Mouse (Mus musculus) stomach, embryonic 15.5 days (tissue): ENCODE data around the gene 1700034I23Rik. TPM values are rescaled to one million over a fixed set of nuclear protein-coding genes. Genes with fewer than 3 reads are reported as not detected.
A peak's percentile ranks its signal among the peaks of the same experiment; 100 is the strongest.
"Not testable (repeated sequence)": the region's sequence is repeated elsewhere in the genome, so short reads cannot be mapped to it uniquely, and the experiment has no call there.

Experiments
- ATAC-seq: fragments of 200-750 bp; cut with Nextera tagmentation; 2 replicates; pipeline ENCODE4 v1.8.0; 2017; ENCODE audit warnings: low read depth, moderate number of reproducible peaks, moderate TSS enrichment; ENCODE audit not compliant: insufficient read depth, low FRiP score
- H3K27ac ChIP-seq: fragments of 300-500 bp; sonication (generic); 2 replicates; pipeline ENCODE4 v1.5.1; 2015; ENCODE audit warnings: mild to moderate bottlenecking, inconsistent platforms
- H3K27me3 ChIP-seq: fragments of 300-500 bp; sonication (generic); replicated peaks from 2 replicates; pipeline ENCODE4 v1.6.1; 2015; ENCODE audit warnings: inconsistent platforms
- H3K36me3 ChIP-seq: fragments of 300-500 bp; sonication (generic); 2 replicates; pipeline ENCODE4 v1.6.1; 2015; ENCODE audit warnings: inconsistent platforms
- H3K4me1 ChIP-seq: fragments of 300-500 bp; sonication (generic); 2 replicates; pipeline ENCODE4 v1.6.1; 2015; ENCODE audit warnings: inconsistent platforms
- H3K4me2 ChIP-seq: fragments of 300-500 bp; sonication (generic); 2 replicates; pipeline ENCODE4 v1.6.1; 2015; ENCODE audit warnings: mild to moderate bottlenecking, inconsistent platforms
- H3K4me3 ChIP-seq: fragments of 300-500 bp; sonication (generic); replicated peaks from 2 replicates; pipeline ENCODE4 v1.5.1; 2015; ENCODE audit warnings: inconsistent platforms
- H3K9ac ChIP-seq: fragments of 300-500 bp; sonication (generic); 2 replicates; pipeline ENCODE4 v1.6.1; 2015; ENCODE audit warnings: inconsistent platforms
- H3K9me3 ChIP-seq: fragments of 300-500 bp; sonication (generic); 2 replicates; pipeline ENCODE4 v1.6.1; 2016; ENCODE audit warnings: inconsistent platforms
- WGBS: fragments of 180-500 bp; shearing (Covaris S2); methylation state at CpG from one replicate; pipeline ENCODE4 v1.1.7; 2015; 5-methylcytosine and 5-hydroxymethylcytosine counted together
- polyA plus RNA-seq: library from polyadenylated mRNA; unstranded; fragments of >200 nt; fragmentation: Nextera tagmentation; extraction: Ambion mirVana; gene quantifications from 2 replicates; pipeline ENCODE4 v1.2.1, GENCODE M21; 2015

Gene 1700034I23Rik
- 0.19 and 0.23 TPM in 2 replicates for polyA plus RNA-seq

DNA sequence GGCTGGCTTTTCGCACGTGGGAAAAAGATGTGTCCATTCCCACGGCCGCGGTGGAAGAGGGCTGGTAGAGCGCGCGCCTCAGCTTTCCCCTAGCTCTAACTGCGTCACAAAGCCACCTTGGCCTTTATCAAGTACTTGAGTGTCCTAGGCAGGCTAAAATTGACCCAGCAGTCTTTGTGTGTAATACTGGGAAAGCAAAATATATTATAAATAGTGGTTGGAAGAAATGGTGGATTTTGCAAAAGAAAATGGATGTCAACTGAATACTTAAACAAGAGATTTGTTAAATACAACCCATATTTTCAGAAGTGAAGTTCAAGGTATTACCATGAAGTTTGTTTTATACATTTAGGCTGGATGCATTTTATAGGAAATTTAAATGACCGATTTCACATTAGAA, at the start of gene 1700034I23Rik:
Gene 1700034I23Rik (minus strand): TSS at position 101 of the 400 bp plus-strand sequence.
- H3K9ac ChIP-seq, H3K4me1 ChIP-seq, H3K27ac ChIP-seq, H3K27me3 ChIP-seq, H3K4me2 ChIP-seq, H3K9me3 ChIP-seq, H3K4me3 ChIP-seq, ATAC-seq, H3K36me3 ChIP-seq: not testable (repeated sequence)
- WGBS = 98% methylated on average over 8 of the region's 10 CpGs

DNA sequence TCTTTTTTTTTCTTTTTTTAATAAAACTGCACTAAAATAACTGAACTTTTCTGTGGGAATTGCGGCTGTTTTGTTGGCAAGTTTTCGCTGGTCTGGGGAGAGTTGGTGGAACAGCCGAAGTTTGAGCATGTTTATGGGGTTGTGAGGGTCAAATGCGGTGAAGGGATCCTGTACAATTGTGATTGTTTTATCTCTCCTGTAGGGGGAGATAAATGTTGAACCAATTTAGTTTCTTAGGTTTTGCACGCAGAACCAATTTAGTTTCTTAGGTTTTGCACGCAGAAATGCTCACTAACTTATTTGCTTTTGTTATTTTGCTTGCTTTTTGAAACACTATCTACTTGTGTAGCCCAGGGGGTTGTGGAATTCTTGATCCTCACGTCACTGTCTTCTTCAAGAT, 49.0 kb upstream of the 1700034I23Rik start:
- Histone ChIP-seq H3K27me3 (no peaks in the 10 kb centered on the region), H3K4me3 (peak overlapping the region; percentile 76), H3K36me3 (no peaks in the 10 kb centered on the region), H3K27ac (no peak overlapping the region), H3K9me3 (no peaks in the 10 kb centered on the region), H3K4me2 (peak overlapping the region; percentile 98), H3K4me1 (no peaks in the 10 kb centered on the region), H3K9ac (no peak overlapping the region)
- WGBS = 12% methylated on average over 7 of the region's 7 CpGs
- ATAC-seq = no peak

DNA sequence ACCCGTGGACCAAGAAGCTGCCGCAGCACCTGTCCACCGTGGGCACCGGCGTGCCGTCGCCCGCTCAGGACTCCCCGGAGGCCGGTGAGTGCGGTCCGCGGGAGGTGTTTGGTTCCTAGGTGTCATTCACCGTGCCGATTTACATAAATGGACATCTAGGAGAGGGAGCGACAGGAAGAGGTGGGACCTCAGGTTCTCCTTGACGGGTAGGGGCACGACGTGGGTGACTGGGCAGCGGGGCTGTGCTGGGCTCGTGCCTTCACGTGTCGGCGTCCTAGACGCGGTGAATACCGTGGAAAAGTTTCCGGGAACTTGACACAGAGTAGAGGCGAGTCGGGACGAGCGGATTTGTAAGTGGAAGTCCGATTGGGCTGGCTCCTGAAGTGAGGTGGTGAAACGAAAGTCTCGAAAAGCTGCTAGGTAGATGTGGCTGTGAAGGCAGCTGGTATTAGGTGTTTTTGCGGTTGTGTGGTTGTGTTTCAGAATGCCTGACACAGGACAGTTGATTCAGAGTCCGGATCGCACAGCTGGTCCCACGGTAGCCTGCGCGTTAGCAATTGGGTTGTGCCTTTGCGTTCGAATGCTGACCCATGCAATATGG, 48.4 kb upstream of the 1700034I23Rik start:
- Histone ChIP-seq H3K4me3 (peak overlapping the region; percentile 76), H3K36me3 (no peaks in the 10 kb centered on the region), H3K9me3 (no peaks in the 10 kb centered on the region), H3K4me2 (peak overlapping the region; percentile 98), H3K27me3 (no peaks in the 10 kb centered on the region), H3K4me1 (no peaks in the 10 kb centered on the region), H3K27ac (peak overlapping the region; percentile 78), H3K9ac (peak overlapping the region; percentile 66)
- ATAC-seq = 0 out of 2 replicates have a peak, but pooled peaks have one; percentile 18
- under 1% methylated on average over 43 of the region's 43 CpGs for WGBS

DNA sequence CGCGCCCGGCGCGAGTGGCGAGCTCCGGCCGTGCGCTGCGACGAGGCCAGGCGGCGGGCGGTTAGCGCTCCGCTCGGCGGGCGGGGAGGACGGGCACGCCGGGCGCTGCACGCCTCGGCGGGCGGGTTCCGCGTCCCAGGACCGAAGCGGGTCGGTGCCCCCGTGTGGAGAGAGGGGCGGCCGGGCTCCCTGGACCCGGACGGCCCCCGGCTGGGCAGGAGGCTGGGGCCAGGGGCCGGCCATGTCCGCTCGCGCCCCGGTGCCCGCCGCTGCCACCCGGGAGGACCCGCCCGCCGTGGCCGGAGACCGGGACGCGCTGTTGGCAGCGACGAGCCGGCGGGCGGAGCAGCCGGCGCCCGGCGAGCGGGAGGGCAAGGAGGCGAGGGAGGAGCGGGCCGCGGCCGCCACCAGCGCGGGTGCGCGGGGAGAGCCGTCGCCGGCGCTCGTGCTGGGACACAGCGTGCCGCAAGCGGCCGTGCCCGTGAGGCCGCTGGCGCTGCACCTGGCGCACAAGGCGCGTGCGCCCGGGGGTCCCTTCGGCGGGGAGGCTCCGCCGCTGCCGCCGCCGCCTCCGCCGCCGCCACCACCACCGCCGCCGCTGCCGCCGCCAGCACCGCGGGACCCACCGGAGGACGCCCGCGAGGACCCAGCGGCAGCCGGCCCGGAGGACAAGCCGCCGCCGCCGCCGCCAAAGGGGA, 47.7 kb upstream of the 1700034I23Rik start:
- 0 out of 2 replicates have a peak, but pooled peaks have one; percentile 4 for ATAC-seq
- Histone ChIP-seq H3K9ac (peak overlapping the region; percentile 66), H3K9me3 (no peaks in the 10 kb centered on the region), H3K4me2 (peak overlapping the region; percentile 98), H3K36me3 (no peaks in the 10 kb centered on the region), H3K4me3 (peak overlapping the region; percentile 76), H3K27ac (peak overlapping the region; percentile 78), H3K4me1 (no peaks in the 10 kb centered on the region), H3K27me3 (no peaks in the 10 kb centered on the region)
- 0% methylated on average over 90 of the region's 118 CpGs for WGBS

DNA sequence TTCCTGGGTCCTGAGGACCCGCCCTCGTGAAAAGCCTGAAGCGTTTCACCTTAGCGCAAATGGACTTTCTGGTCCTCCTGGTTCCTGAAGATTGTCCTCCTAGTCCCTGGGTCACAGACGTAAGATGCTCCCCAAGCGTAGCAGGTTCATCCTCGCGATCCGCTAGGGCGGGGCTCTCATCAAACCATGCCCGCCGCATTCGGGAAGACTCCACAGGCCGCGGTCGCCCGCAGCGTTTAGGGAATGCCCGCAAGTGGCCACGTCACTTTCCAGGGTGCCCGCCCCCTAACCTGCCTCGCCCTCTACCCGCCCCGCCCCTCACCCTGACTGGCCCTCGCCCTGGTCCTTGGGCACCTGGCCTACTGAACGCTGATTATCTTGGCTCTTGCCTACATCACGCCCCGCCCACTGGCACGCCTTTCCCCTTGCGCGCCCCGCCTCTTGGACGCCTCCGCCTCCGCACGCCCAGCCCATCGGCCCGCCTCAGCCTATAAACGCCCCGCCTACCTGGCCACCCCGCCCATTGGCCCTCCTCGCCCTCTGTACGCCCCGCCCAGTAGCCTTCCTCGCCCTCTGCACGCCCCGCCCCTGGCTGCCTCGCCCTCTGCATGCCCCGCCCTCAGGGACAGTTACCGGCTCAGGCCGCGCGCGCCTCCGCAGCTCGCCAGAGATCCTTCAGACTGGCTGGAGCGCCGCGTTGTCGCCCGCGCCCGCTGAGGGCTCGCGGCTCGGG, 47.0 kb upstream of the 1700034I23Rik start, which contains the start of gene Larp1b:
Gene Larp1b (plus strand): TSS at position 659 of the 733 bp plus-strand sequence.
- Histone ChIP-seq H3K27me3 (no peaks in the 10 kb centered on the region), H3K4me1 (no peaks in the 10 kb centered on the region), H3K36me3 (no peaks in the 10 kb centered on the region), H3K27ac (peak within 1 kb of the TSS; percentile 78), H3K4me2 (peak within 1 kb of the TSS; percentile 98), H3K9me3 (no peaks in the 10 kb centered on the region), H3K4me3 (peak within 1 kb of the TSS; percentile 76), H3K9ac (peak within 1 kb of the TSS; percentile 66)
- ATAC-seq = peak; percentile 95
- WGBS = under 1% methylated on average over 66 of the region's 66 CpGs

DNA sequence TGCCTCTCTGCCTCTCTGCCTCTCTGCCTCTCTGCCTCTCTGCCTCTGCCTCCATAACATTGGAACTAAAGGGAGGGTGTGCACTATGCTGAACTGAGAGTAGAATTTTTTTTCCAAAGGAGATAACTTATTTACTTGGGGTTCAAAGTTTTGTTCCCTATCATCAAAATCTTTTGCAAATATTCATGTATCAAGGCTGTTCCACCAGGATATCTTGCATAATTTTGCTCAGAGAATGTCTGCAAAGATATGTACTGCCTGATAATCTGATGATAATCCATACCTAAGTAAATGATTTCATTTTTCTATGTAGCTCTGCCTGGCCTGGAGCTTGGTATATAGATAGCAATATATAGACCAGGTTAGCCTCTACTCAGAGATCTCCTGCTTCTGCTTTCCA, 36.7 kb upstream of the 1700034I23Rik start:
- H3K4me1 ChIP-seq = no peaks in the 10 kb centered on the region
- H3K36me3 ChIP-seq = 0 out of 2 replicates have a peak, but pooled peaks cover under 1% of the 10 kb centered on the region
- H3K4me2 ChIP-seq = no peak overlapping the region
- H3K27ac ChIP-seq = no peak overlapping the region
- H3K9me3 ChIP-seq = no peaks in the 10 kb centered on the region
- no peak overlapping the region for H3K4me3 ChIP-seq
- no peaks in the 10 kb centered on the region for H3K27me3 ChIP-seq
- H3K9ac ChIP-seq = no peak overlapping the region
- ATAC-seq = no peak

DNA sequence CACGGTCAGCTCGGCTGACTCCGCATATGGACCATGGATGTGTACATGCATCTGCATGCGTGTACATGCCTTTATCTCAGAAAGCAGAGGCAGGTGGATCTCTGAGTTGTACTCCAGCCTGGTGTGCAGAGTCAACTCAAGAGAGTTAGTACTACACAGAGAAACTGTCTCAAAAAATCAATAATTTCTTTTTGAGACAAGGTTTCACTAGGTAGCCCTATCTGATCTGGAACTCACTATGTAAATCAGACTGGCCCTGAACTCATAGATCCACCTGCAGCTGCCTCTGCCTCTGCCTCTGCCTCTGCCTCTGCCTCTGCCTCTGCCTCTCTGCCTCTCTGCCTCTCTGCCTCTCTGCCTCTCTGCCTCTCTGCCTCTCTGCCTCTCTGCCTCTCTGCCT, 36.2 kb upstream of the 1700034I23Rik start:
- no peak overlapping the region for H3K4me3 ChIP-seq
- no peaks in the 10 kb centered on the region for H3K4me1 ChIP-seq
- no peak for ATAC-seq
- H3K9me3 ChIP-seq = no peaks in the 10 kb centered on the region
- no peak overlapping the region for H3K4me2 ChIP-seq
- no peaks in the 10 kb centered on the region for H3K27me3 ChIP-seq
- H3K36me3 ChIP-seq = 0 out of 2 replicates have a peak, but pooled peaks cover 3% of the 10 kb centered on the region
- H3K27ac ChIP-seq = no peak overlapping the region
- H3K9ac ChIP-seq = no peak overlapping the region
- whole genome bisulfite sequencing = 86% methylated on average over 4 of the region's 4 CpGs

DNA sequence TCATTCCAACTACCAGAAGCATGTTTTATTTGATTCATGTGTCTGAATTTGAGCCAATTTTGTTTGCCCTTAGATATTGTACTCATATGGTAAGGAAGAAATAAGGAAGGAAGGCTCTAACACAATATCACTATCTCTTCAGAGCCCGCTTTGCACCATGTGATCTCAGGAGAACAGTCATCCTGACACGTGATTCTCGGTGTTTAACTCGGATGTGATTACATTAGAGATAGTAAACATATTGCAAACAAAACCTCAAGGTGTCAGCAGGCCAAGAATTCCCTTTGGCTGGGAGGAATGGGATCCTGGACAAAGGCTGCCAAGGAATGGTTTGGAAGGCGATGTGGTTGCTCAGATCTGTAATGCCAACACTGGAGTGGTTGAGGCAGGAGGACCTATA, 35.8 kb upstream of the 1700034I23Rik start:
- 0 out of 2 replicates have a peak, but pooled peaks cover 3% of the 10 kb centered on the region for H3K36me3 ChIP-seq

DNA sequence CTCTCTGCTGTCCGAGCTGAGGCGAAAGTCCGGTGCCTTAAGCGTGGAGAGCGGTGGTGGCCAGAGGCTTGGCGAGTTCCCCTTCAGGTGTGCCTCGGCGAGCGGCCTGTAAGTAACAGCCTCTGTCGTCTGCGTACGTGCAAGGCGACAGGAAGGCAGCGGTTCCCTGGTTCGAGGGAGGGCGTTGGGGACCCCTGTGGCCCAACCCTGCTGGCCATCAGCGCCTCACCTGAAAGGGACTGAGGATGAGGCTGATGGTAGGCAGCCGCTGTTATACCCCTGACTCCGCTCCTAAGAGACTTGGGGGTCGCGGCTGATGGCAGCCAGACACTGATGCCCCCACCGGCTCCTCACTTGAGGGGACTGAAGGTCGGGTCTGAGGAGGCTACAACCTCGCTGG, 8.0 kb downstream of the 1700034I23Rik start:
- H3K36me3 ChIP-seq, H3K4me1 ChIP-seq, ATAC-seq, H3K27me3 ChIP-seq, H3K9me3 ChIP-seq, H3K27ac ChIP-seq: not testable (repeated sequence)
- Histone ChIP-seq H3K4me2 (peak overlapping the region; percentile 80), H3K9ac (peak overlapping the region; percentile 37), H3K4me3 (peak overlapping the region; percentile 56)
- WGBS = 1% methylated on average over 23 of the region's 24 CpGs

More for the DNA sequence above, 35.8 kb upstream of the 1700034I23Rik start:
- WGBS = 69% methylated on average over 5 of the region's 5 CpGs
- Histone ChIP-seq H3K27ac (no peak overlapping the region), H3K4me3 (no peak overlapping the region), H3K9me3 (no peaks in the 10 kb centered on the region), H3K4me2 (no peak overlapping the region), H3K9ac (no peak overlapping the region), H3K4me1 (no peaks in the 10 kb centered on the region), H3K27me3 (no peaks in the 10 kb centered on the region)
- no peak for ATAC-seq

DNA sequence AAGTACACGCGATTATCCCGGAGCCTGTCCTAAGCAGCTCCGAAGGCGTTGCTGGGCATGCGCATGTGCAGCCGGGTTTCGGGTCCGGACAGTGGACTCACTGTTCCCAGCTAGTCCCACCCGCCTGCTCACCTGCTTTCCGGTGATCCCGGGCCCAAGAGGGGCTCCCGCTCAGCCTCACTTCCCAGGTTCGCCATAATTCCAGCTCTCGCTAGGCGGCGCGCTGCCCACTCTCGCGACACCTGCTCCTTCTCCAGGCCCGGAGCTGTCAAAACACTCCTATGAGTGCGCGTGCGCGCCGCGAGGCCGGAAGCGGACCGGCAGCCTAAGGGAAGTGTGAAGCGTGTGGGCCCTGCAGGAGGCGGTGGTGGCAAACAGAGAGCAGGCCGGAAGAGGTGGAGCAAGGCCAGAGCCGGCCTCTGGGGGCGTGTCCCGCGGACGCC, 8.5 kb downstream of the 1700034I23Rik start:
- H3K36me3 ChIP-seq, H3K27me3 ChIP-seq, H3K4me1 ChIP-seq, H3K9me3 ChIP-seq: not testable (repeated sequence)
- Histone ChIP-seq H3K9ac (peak overlapping the region; percentile 10; the same call in 1 of the 2 replicates), H3K4me3 (peak overlapping the region; percentile 56), H3K27ac (peak overlapping the region; percentile 77), H3K4me2 (peak overlapping the region; percentile 53)
- ATAC-seq = peak; percentile 100
- 0% methylated on average over 34 of the region's 38 CpGs for WGBS

DNA sequence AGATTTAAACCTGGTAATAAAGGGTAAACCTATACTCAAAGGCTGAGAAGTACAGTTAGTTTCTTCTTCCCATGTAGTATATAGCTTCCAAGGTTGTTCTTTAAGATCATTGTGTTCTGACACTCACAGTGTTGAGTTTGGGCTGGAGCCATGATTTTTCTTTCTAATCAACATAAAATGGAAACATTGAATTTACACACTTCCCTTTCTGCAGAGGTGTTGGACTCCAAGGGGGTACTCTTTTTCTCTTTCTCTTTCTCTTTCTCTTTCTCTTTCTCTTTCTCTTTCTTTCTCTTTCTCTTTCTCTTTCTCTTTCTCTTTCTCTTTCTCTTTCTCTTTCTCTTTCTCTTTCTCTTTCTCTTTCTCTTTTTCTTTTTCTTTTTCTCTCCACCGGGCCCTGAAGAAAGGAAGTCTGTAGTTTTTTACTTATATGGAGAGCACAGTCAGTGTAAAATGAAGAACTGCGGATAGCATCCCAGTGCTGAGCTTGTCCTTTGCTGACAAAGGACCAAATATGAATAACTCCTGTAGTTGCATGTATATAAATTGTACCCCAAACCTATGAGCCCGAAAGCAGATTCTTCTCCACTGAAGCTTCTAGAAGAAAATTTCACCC, 49.1 kb downstream of the 1700034I23Rik start:
- ATAC-seq, H3K36me3 ChIP-seq, H3K9ac ChIP-seq, H3K4me3 ChIP-seq, H3K4me2 ChIP-seq, H3K27me3 ChIP-seq, H3K27ac ChIP-seq, H3K9me3 ChIP-seq, H3K4me1 ChIP-seq: not testable (repeated sequence)
- WGBS = 87% methylated on average over 3 of the region's 3 CpGs
